Mouse (Mus musculus): Measurements from ENCODE around the gene Tmc6. TPM values are rescaled to one million over a fixed set of nuclear protein-coding genes. Genes with fewer than 3 reads are reported as not detected.

The Tmc6 gene
- polyA plus RNA-seq, 1 experiment from 2014 or later, result 17.5 TPM

DNA sequence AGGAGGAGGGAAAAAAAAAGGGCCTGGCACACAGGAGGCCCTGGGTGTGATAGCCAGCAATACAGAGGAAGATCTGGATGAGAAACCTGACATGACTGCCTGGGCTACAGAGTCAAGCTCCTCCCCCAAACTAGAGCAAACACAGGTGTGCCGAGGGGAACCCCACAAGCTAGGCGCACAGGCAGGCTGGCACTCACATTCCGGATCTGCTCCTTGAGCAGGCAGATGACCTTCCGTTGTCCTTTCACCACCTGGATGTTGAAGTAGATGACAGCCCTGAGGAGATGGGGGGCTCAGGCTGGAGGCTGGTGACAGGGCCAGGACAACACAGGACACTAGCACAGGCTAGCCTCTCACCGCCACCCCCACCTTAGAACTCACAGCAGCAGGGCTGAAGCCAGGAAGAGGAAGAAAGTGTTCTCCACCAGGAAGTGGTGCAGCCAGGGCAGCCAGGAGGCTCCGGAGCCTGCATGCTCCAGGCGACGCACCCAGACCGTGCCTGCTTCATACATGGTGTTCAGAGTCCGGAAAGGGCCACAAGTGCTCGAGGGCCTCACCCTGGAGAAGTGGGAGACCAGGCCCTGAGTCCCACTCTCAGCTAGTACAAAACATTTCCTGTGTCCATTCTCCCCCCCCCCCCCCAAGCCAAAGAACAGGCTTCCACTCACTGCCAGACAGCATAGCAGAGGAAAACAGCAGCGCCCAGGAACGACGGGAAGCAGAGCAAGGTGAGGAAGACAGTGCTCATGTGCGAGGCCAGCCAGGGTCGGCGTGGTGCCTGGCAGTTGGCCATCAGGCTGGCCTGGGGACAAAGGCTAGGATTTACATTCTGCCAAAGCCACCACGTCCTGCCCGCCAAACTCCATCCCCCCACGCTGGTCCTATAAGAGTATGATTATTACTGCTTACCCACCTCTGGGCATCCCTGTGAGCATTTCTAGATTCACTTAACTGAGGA, 13.0 kb downstream of the Tmc6 start:
- H3K9ac ChIP-seq, result no peak overlapping the region
- H3K4me2 ChIP-seq (replicated peaks), result no peak overlapping the region
- peaks cover 38% of the 10 kb centered on the region for H3K36me3 ChIP-seq
- H3K27ac ChIP-seq, result 0 out of 2 replicates have a peak overlapping the region, but pooled peaks have one; percentile 8
- no peak overlapping the region for H3K4me3 ChIP-seq
- H3K27me3 ChIP-seq, result no peaks in the 10 kb centered on the region
- no peaks in the 10 kb centered on the region for H3K9me3 ChIP-seq
- no peak for ATAC-seq (ENCODE audit: insufficient number of reproducible peaks, insufficient read depth, low FRiP score, low TSS enrichment)
- no peaks in the 10 kb centered on the region for H3K4me1 ChIP-seq
- 82% methylated on average over 20 of the region's 20 CpGs for WGBS

DNA sequence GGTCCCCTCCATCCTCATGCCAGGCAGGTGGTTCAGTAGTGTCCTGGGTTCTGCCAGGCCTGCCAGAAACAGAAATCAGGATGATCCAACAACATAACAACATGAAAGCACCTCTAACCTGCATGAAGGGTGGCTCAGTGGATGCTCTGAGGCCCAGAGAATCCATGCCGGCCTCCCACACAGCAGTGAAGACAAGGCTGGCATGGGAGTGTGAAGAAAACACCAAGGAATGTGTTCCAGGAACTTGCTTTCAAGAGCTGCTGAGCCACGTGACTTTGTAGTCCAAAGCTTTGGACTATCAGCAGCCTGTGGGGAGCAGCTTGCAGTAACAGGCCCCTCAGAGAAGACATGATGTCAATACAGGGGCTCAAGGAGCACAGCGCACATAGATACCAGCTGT, 15.7 kb downstream of the Tmc6 start:
- Histone ChIP-seq H3K27me3 (no peaks in the 10 kb centered on the region), H3K9ac (no peak overlapping the region), H3K27ac (no peak overlapping the region), H3K4me1 (no peaks in the 10 kb centered on the region), H3K4me2 (replicated peaks) (no peak overlapping the region), H3K9me3 (no peaks in the 10 kb centered on the region), H3K4me3 (no peak overlapping the region), H3K36me3 (peaks cover 40% of the 10 kb centered on the region)
- WGBS, result 92% methylated on average over 3 of the region's 3 CpGs
- no peak for ATAC-seq (ENCODE audit: insufficient number of reproducible peaks, insufficient read depth, low FRiP score, low TSS enrichment)

DNA sequence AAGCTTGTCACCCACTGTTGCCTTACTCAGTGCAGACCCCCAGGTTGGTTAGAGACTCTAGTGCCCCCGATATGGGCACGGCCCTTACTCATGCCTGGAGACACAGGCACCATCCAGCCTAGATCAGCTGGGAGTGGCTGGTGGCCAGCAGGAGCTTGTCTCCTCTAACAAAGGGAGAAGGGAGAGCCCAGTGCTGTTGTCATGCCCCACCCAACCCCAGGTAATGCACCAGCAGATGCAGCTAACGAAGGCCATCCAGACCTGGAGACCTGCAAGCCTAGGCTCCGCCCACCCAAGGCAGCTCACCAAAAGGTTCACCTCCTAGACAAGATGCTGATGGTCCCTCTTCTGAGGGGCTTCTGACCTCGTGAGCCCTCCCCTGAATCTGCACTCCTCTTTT, 16.6 kb downstream of the Tmc6 start:
- WGBS, result 94% methylated on average over 5 of the region's 5 CpGs
- ATAC-seq (ENCODE audit: insufficient number of reproducible peaks, insufficient read depth, low FRiP score, low TSS enrichment), result no peak
- Histone ChIP-seq H3K27ac (no peak overlapping the region), H3K4me2 (replicated peaks) (no peak overlapping the region), H3K4me3 (no peak overlapping the region), H3K27me3 (no peaks in the 10 kb centered on the region), H3K36me3 (peaks cover 48% of the 10 kb centered on the region), H3K9ac (no peak overlapping the region), H3K4me1 (no peaks in the 10 kb centered on the region), H3K9me3 (no peaks in the 10 kb centered on the region)

DNA sequence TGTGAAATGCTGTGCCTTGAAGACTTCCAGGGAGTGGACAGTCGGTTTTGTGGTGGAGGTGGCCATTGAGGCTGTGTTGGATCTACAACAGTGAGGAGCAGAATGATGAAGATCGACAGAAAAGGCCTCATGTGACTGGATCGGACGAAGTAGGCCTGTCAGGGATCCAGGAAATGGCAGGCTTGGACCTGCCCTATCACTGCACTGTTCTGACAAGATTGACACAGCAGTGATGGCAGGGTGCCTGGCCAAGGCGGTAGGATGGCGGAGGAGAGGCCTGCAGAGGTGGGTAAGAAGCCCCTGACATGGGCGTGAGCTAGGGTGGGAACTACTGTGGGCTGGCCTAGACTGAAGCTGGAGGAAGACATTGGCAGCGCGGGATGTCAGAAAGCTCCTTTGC, 17.7 kb downstream of the Tmc6 start:
- H3K4me2 ChIP-seq (replicated peaks), result no peak overlapping the region
- no peaks in the 10 kb centered on the region for H3K9me3 ChIP-seq
- no peaks in the 10 kb centered on the region for H3K27me3 ChIP-seq
- H3K36me3 ChIP-seq, result peaks cover 57% of the 10 kb centered on the region
- no peak for ATAC-seq (ENCODE audit: insufficient number of reproducible peaks, insufficient read depth, low FRiP score, low TSS enrichment)
- WGBS, result 89% methylated on average over 9 of the region's 9 CpGs
- no peaks in the 10 kb centered on the region for H3K4me1 ChIP-seq
- no peak overlapping the region for H3K9ac ChIP-seq
- H3K4me3 ChIP-seq, result no peak overlapping the region
- H3K27ac ChIP-seq, result no peak overlapping the region

DNA sequence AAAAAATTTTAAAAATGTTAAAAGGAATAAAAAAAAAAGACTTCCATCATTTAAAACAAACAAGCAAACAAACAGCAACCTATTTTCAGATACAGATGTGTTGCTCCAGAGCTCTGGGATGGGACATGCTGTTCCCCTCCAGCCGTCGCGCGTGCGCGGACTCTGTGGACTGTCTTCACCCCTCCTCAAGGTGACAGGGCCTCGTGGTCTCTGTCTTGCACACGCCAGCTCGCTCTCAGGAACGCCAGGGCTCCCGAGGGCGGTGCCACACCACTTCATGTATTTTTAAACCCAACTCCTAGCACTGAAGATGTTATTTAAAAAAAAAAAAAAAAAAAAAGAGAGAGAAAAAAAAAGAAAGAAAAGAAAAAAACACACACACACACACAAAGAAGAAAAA, 19.8 kb downstream of the Tmc6 start:
- 86% methylated on average over 12 of the region's 12 CpGs for WGBS
- Histone ChIP-seq H3K9ac (no peak overlapping the region), H3K27me3 (no peaks in the 10 kb centered on the region), H3K4me1 (no peaks in the 10 kb centered on the region), H3K9me3 (no peaks in the 10 kb centered on the region), H3K27ac (no peak overlapping the region), H3K36me3 (peaks cover 78% of the 10 kb centered on the region), H3K4me3 (no peak overlapping the region), H3K4me2 (replicated peaks) (no peak overlapping the region)
- no peak for ATAC-seq (ENCODE audit: insufficient number of reproducible peaks, insufficient read depth, low FRiP score, low TSS enrichment)

DNA sequence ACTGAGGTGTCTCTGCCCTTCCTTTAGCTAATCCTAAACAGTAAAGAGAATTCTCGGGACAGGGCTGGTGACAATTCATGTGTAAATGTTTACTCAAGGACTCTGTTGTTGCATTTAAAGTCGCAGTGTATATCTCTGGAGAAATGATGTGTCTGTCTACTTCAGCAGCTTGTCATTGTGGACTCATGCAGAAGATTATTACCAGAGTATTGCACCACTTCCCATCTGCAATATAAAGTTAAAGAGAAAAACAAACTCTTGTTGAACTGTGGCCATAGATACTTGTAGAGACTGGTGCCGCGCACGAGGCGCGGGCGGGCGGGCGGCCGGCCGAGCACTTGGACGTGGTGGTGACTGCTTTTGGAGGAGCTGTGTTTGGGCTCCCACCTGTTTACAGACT, 20.2 kb downstream of the Tmc6 start:
- H3K4me2 ChIP-seq (replicated peaks), result no peak overlapping the region
- H3K9ac ChIP-seq, result no peak overlapping the region
- no peak overlapping the region for H3K27ac ChIP-seq
- H3K36me3 ChIP-seq, result peaks cover 82% of the 10 kb centered on the region
- no peaks in the 10 kb centered on the region for H3K27me3 ChIP-seq
- H3K9me3 ChIP-seq, result no peaks in the 10 kb centered on the region
- no peaks in the 10 kb centered on the region for H3K4me1 ChIP-seq
- ATAC-seq (ENCODE audit: insufficient number of reproducible peaks, insufficient read depth, low FRiP score, low TSS enrichment), result no peak
- no peak overlapping the region for H3K4me3 ChIP-seq
- 91% methylated on average over 13 of the region's 13 CpGs for WGBS

DNA sequence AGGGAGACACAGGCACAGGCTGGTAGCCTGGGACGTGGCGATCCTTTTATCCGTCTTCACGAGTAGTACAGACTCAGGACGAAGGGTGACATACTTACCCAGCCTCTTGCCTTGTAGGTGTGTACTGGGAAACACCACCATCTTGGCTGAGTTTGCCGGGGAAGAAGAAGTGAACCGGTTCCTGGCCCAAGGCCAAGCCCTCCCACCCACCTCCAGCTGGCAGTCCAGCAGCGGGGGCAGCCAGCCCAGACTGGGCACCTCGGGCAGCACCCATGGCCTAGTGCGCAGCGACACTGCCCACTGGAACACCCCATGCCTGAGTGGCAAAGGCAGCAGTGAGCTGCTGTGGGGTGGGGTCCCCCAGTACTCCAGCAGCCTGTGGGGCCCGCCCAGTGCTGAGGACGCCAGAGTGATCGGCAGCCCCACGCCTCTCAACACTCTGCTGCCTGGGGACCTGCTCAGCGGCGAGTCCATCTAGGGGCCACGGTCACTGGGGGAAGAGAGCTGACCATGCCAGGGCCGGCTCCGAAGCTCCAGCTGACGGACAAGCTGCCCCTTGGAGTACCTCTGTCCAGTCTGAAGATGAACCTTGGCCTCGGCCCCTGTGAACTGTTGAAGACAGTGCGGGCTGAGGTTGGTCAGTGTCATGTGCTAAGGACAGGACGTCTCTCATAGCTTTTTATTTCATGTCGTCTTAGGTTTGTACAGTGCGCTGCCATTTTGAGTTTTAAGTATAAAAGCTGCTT, 21.5 kb downstream of the Tmc6 start:
- H3K36me3 ChIP-seq, result peaks cover 83% of the 10 kb centered on the region
- H3K9ac ChIP-seq, result no peak overlapping the region
- H3K9me3 ChIP-seq, result no peaks in the 10 kb centered on the region
- H3K4me1 ChIP-seq, result no peaks in the 10 kb centered on the region
- H3K4me3 ChIP-seq, result no peak overlapping the region
- ATAC-seq (ENCODE audit: insufficient number of reproducible peaks, insufficient read depth, low FRiP score, low TSS enrichment), result no peak
- no peak overlapping the region for H3K27ac ChIP-seq
- 94% methylated on average over 26 of the region's 26 CpGs for WGBS
- H3K4me2 ChIP-seq (replicated peaks), result no peak overlapping the region
- no peaks in the 10 kb centered on the region for H3K27me3 ChIP-seq

DNA sequence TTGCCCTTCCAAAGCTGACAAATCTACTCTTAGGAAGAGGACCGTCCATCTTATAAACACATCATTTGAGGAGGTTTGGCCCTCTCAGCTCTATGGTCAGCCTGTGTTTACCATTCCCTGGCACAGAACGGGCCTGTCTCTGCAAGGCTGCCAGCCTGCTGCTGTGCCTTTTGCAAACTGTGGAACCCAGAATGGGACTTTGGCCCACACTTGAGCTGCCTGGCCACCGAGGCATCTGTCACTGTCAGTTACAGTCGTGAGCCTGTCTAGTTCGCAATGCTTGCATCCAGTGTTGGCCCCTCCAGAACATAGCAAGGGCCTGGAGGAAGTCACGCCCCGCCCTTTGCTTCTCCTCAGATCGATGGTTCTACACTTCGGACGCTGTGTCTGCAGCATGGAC, 22.7 kb downstream of the Tmc6 start:
- H3K4me2 ChIP-seq (replicated peaks), result no peak overlapping the region
- no peak overlapping the region for H3K4me3 ChIP-seq
- H3K9me3 ChIP-seq, result no peaks in the 10 kb centered on the region
- H3K27me3 ChIP-seq, result no peaks in the 10 kb centered on the region
- H3K9ac ChIP-seq, result no peak overlapping the region
- 97% methylated on average over 10 of the region's 10 CpGs for WGBS
- no peaks in the 10 kb centered on the region for H3K4me1 ChIP-seq
- H3K36me3 ChIP-seq, result peaks cover 84% of the 10 kb centered on the region
- ATAC-seq (ENCODE audit: insufficient number of reproducible peaks, insufficient read depth, low FRiP score, low TSS enrichment), result no peak
- H3K27ac ChIP-seq, result no peak overlapping the region

DNA sequence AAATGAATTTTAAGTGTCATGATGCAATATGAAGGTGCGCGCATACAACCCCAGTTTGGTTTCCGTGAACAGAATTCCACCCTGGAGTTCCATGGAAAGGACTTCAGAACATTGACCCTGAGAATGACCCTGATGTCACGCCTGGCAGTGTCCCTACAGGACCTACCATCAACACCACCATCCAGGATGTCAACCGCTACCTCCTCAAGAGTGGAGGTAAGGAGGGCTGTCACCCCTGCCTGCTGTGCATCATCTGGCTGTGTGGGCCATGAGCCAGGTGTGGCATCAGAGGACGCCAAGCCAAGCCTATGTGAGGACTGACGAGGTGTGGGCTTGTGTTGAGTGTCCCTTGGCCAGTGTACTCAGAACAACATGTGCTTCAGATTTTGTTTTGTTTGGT, 26.1 kb downstream of the Tmc6 start:
- Histone ChIP-seq H3K4me1 (no peaks in the 10 kb centered on the region), H3K4me2 (replicated peaks) (no peak overlapping the region), H3K27ac (no peak overlapping the region), H3K4me3 (no peak overlapping the region), H3K9me3 (no peaks in the 10 kb centered on the region), H3K9ac (no peak overlapping the region), H3K36me3 (peaks cover 97% of the 10 kb centered on the region), H3K27me3 (no peaks in the 10 kb centered on the region)
- 98% methylated on average over 7 of the region's 7 CpGs for WGBS
- no peak for ATAC-seq (ENCODE audit: insufficient number of reproducible peaks, insufficient read depth, low FRiP score, low TSS enrichment)

DNA sequence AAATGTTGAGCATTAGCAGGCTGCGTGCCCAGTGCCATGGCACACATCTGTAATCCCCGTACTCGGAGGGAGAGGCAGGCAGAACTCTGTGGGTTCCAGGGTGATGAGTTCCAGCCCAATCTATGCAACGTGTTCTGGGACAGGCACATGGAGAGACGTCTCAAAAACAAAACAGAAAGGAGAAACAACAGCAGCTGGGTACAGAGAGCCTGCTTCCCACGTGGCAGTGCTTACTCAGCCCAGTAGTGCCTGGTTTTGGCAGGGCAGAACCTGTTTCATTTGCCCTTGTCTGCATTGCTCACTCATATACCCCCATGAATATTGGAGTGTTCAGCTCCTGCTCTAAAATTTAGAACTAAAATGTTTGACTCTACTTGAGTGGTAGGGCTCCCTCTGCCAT, 30.5 kb downstream of the Tmc6 start:
- WGBS, result 89% methylated on average over 6 of the region's 6 CpGs
- Histone ChIP-seq H3K4me2 (replicated peaks) (no peak overlapping the region), H3K27me3 (no peaks in the 10 kb centered on the region), H3K36me3 (peaks cover 99% of the 10 kb centered on the region), H3K4me1 (no peaks in the 10 kb centered on the region), H3K4me3 (no peak overlapping the region), H3K9ac (no peak overlapping the region), H3K9me3 (no peaks in the 10 kb centered on the region), H3K27ac (no peak overlapping the region)
- ATAC-seq (ENCODE audit: insufficient number of reproducible peaks, insufficient read depth, low FRiP score, low TSS enrichment), result no peak

DNA sequence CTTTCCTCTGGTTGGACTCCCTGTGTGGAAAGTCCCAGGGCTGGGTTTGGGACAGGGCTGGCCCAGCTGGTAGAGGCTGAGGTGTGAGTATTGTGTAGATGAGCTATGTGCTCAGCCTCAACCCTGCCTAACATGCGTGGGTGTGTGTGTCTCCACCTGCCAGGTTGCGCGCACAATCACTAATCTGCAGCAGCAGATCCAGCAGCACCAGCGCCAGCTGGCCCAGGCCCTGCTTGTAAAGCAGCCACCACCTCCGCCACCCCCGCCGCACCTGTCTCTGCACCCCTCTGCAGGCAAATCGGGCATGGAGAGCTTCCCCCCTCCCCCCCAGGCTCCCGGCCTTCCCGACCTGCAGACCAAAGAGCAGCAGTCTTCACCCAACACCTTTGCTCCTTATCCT, 32.6 kb downstream of the Tmc6 start:
- Histone ChIP-seq H3K9ac (no peak overlapping the region), H3K27me3 (no peaks in the 10 kb centered on the region), H3K36me3 (peaks cover 99% of the 10 kb centered on the region), H3K4me1 (no peaks in the 10 kb centered on the region), H3K27ac (no peak overlapping the region), H3K9me3 (no peaks in the 10 kb centered on the region), H3K4me2 (replicated peaks) (no peak overlapping the region), H3K4me3 (no peak overlapping the region)
- WGBS, result 92% methylated on average over 10 of the region's 10 CpGs
- no peak for ATAC-seq (ENCODE audit: insufficient number of reproducible peaks, insufficient read depth, low FRiP score, low TSS enrichment)

DNA sequence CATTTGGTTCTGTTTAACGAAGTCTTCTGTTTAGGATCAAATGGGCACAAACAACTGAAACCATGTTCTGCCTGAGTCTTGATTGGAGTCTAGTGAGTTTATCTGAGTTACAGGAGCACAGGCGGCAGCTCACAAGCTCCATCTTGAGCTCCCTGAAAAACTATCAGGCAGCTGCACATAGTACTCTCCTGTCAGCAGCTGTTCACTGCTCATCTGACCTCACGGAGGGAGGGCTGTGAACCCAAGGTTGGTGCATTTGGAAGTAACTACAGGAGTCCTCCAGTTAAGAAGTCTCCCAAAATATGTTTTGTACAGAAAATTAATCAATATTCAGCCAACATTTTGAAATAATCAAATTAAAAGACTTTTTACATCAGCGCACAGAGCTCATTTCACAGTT, 33.4 kb downstream of the Tmc6 start:
- Histone ChIP-seq H3K27ac (no peak overlapping the region), H3K4me2 (replicated peaks) (no peak overlapping the region), H3K9me3 (no peaks in the 10 kb centered on the region), H3K27me3 (no peaks in the 10 kb centered on the region), H3K9ac (no peak overlapping the region), H3K4me1 (peaks cover 1% of the 10 kb centered on the region; the same call in 1 of the 2 replicates), H3K36me3 (peaks cover 99% of the 10 kb centered on the region), H3K4me3 (no peak overlapping the region)
- no peak for ATAC-seq (ENCODE audit: insufficient number of reproducible peaks, insufficient read depth, low FRiP score, low TSS enrichment)
- 88% methylated on average over 4 of the region's 4 CpGs for WGBS

Data from embryonic facial prominence, embryonic 12.5 days (tissue).